Mouse (Mus musculus): ENCODE measurements at regions not wholly inside any gene's neighbourhood (a gene's known extent, or its start where the extent isn't known, plus 50 kb on each side); places are given as distances from the start of the nearest gene placed in this dataset.

- no peak for TF ChIP-seq CTCF (conservative IDR thresholded peaks at IDR 0.05; ENCODE audit: low read length)
- no peak for TF ChIP-seq NANOG (IDR thresholded peaks at IDR 0.05; ENCODE audit: borderline replicate concordance, low read length)
- no peak for TF ChIP-seq POU5F1 (IDR thresholded peaks at IDR 0.05; ENCODE audit: borderline replicate concordance, low read length)
These were observed 337.9 kb upstream of the Eif4g2 start for GRCm38 (mm10) chr7:111420698-111421097.

Data from E14TG2a.4 (cell line).